Mouse (Mus musculus): Measurements from ENCODE around the gene Ttll2. TPM values are rescaled to one million over a fixed set of nuclear protein-coding genes. Genes with fewer than 3 reads are reported as not detected.
"Not testable (repeated sequence)": the region's sequence is repeated elsewhere in the genome, so short reads cannot be mapped to it uniquely, and the experiment has no call there.

Ttll2 gene
- polyA plus RNA-seq, 1 experiment from 2014 or later, result not detected

GRCm38 (mm10) chr17:7383167-7384143 lies 31.0 kb upstream of the Ttll2 start:
- H3K4me2 ChIP-seq (replicated peaks); H3K36me3 ChIP-seq; H3K9me3 ChIP-seq (replicated peaks); H3K27me3 ChIP-seq; H3K27ac ChIP-seq; H3K4me1 ChIP-seq; ATAC-seq (ENCODE audit: low FRiP score); H3K4me3 ChIP-seq; H3K9ac ChIP-seq: not testable (repeated sequence)
- 86% methylated on average over 11 of the region's 13 CpGs for WGBS

- H3K9me3 ChIP-seq (replicated peaks); H3K36me3 ChIP-seq; H3K9ac ChIP-seq; H3K4me3 ChIP-seq; ATAC-seq (ENCODE audit: low FRiP score); H3K4me2 ChIP-seq (replicated peaks); H3K27ac ChIP-seq; H3K4me1 ChIP-seq; H3K27me3 ChIP-seq: not testable (repeated sequence)
- WGBS, result 96% methylated on average over 1 of the region's 3 CpGs
These were observed 30.2 kb upstream of the Ttll2 start for GRCm38 (mm10) chr17:7382711-7383110.

GRCm38 (mm10) chr17:7377907-7378306 lies 25.4 kb upstream of the Ttll2 start:
- not testable (repeated sequence) for H3K27ac ChIP-seq; H3K9ac ChIP-seq; H3K4me1 ChIP-seq; ATAC-seq (ENCODE audit: low FRiP score); H3K4me3 ChIP-seq; H3K4me2 ChIP-seq (replicated peaks); H3K36me3 ChIP-seq; H3K27me3 ChIP-seq; H3K9me3 ChIP-seq (replicated peaks)
- 20% methylated on average over 2 of the region's 3 CpGs for WGBS

- not testable (repeated sequence) for H3K9ac ChIP-seq; H3K4me3 ChIP-seq; H3K27ac ChIP-seq; H3K36me3 ChIP-seq; H3K4me1 ChIP-seq; H3K4me2 ChIP-seq (replicated peaks); H3K27me3 ChIP-seq; H3K9me3 ChIP-seq (replicated peaks)
- 63% methylated on average over 1 of the region's 3 CpGs for WGBS
- peak; percentile 54 for ATAC-seq (ENCODE audit: low FRiP score)
These were observed 24.6 kb upstream of the Ttll2 start for GRCm38 (mm10) chr17:7376951-7377700.

- H3K4me3 ChIP-seq; H3K27me3 ChIP-seq; H3K36me3 ChIP-seq; H3K27ac ChIP-seq; H3K9me3 ChIP-seq (replicated peaks); H3K4me1 ChIP-seq; ATAC-seq (ENCODE audit: low FRiP score); H3K9ac ChIP-seq; H3K4me2 ChIP-seq (replicated peaks): not testable (repeated sequence)
- WGBS, result 100% methylated on average over 1 of the region's 5 CpGs
These were observed 19.4 kb upstream of the Ttll2 start, which contains the start of gene Gm49630 for GRCm38 (mm10) chr17:7371879-7372278. Gene Gm49630, minus strand, starts transcription at chr17:7371979.

GRCm38 (mm10) chr17:7369401-7369800 lies 16.9 kb upstream of the Ttll2 start:
- not testable (repeated sequence) for H3K36me3 ChIP-seq; H3K9ac ChIP-seq; H3K4me3 ChIP-seq; H3K4me1 ChIP-seq; ATAC-seq (ENCODE audit: low FRiP score); H3K27ac ChIP-seq; H3K9me3 ChIP-seq (replicated peaks); H3K4me2 ChIP-seq (replicated peaks); H3K27me3 ChIP-seq
- WGBS, result 72% methylated on average over 6 of the region's 6 CpGs

- not testable (repeated sequence) for H3K4me2 ChIP-seq (replicated peaks); H3K4me3 ChIP-seq; H3K9me3 ChIP-seq (replicated peaks); H3K4me1 ChIP-seq; H3K27me3 ChIP-seq; H3K27ac ChIP-seq; H3K36me3 ChIP-seq; H3K9ac ChIP-seq
- 38% methylated on average over 5 of the region's 7 CpGs for WGBS
- ATAC-seq (ENCODE audit: low FRiP score), result peak; percentile 78
These were observed 14.3 kb upstream of the Ttll2 start for GRCm38 (mm10) chr17:7366676-7367374.

- 38% methylated on average over 1 of the region's 1 CpGs for WGBS
- not testable (repeated sequence) for H3K4me2 ChIP-seq (replicated peaks); H3K36me3 ChIP-seq; H3K4me1 ChIP-seq; ATAC-seq (ENCODE audit: low FRiP score); H3K9me3 ChIP-seq (replicated peaks); H3K4me3 ChIP-seq; H3K27ac ChIP-seq; H3K27me3 ChIP-seq; H3K9ac ChIP-seq
These were observed 13.8 kb upstream of the Ttll2 start for GRCm38 (mm10) chr17:7366265-7366664.

- H3K36me3 ChIP-seq; ATAC-seq (ENCODE audit: low FRiP score); H3K4me2 ChIP-seq (replicated peaks); H3K9me3 ChIP-seq (replicated peaks); H3K4me3 ChIP-seq; H3K4me1 ChIP-seq; H3K27ac ChIP-seq; H3K27me3 ChIP-seq; H3K9ac ChIP-seq: not testable (repeated sequence)
- no CpG with 5 or more reads among the region's 3 CpGs for WGBS
These were observed 13.1 kb upstream of the Ttll2 start for GRCm38 (mm10) chr17:7365615-7366014.

GRCm38 (mm10) chr17:7360749-7361465 lies 8.4 kb upstream of the Ttll2 start:
- H3K4me1 ChIP-seq; H3K27ac ChIP-seq; H3K4me2 ChIP-seq (replicated peaks); H3K9me3 ChIP-seq (replicated peaks); H3K27me3 ChIP-seq; H3K4me3 ChIP-seq; ATAC-seq (ENCODE audit: low FRiP score); H3K36me3 ChIP-seq; H3K9ac ChIP-seq: not testable (repeated sequence)
- 88% methylated on average over 9 of the region's 9 CpGs for WGBS

GRCm38 (mm10) chr17:7359806-7360205 lies 7.3 kb upstream of the Ttll2 start:
- ATAC-seq (ENCODE audit: low FRiP score); H3K9me3 ChIP-seq (replicated peaks); H3K27me3 ChIP-seq; H3K36me3 ChIP-seq; H3K9ac ChIP-seq; H3K4me2 ChIP-seq (replicated peaks); H3K27ac ChIP-seq; H3K4me3 ChIP-seq; H3K4me1 ChIP-seq: not testable (repeated sequence)
- 74% methylated on average over 4 of the region's 4 CpGs for WGBS

- H3K27me3 ChIP-seq; H3K4me3 ChIP-seq; H3K36me3 ChIP-seq; H3K9me3 ChIP-seq (replicated peaks); H3K9ac ChIP-seq; H3K4me2 ChIP-seq (replicated peaks); H3K4me1 ChIP-seq; ATAC-seq (ENCODE audit: low FRiP score); H3K27ac ChIP-seq: not testable (repeated sequence)
- WGBS, result 60% methylated on average over 2 of the region's 3 CpGs
These were observed 3.7 kb downstream of the Ttll2 start for GRCm38 (mm10) chr17:7348765-7349164.
